Mouse (Mus musculus) MN1 (cell line): ENCODE measurements around the gene Sema3d.
A peak's percentile ranks its signal among the peaks of the same experiment; 100 is the strongest.

Experiments used
- DNase-seq: peaks from one replicate; pipeline ENCODE4 v3.0.0-alpha.2; 2016; ENCODE audit warnings: low spot score

Sema3d gene

GRCm38 (mm10) chr5:12499791-12500504 lies 116.8 kb downstream of the Sema3d start:
- no peak for DNase-seq

DNA sequence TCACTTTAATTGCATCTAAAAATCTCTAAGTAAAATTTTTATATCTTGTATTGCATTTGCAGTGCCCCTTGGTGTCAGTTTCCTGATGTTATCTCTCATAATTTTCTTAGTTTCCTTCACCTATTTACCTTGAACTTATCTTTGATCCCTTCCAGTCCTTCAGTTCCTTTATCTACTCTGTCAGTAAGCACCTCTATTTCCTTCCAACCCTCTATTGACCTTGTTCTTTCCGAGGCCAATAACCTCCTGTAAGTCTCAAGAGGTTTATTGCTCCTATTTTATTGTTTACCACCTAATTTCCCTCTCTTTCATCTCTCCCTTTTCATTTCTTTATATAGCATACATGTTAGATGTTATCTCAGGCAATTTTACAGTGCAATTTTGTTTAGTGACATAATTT lies 129.3 kb downstream of the Sema3d start:
- no peak for DNase-seq

GRCm38 (mm10) chr5:12515283-12515682 lies 132.1 kb downstream of the Sema3d start:
- no peak for DNase-seq

- DNase-seq: no peak
Observed at GRCm38 (mm10) chr5:12525235-12525767, 142.1 kb downstream of the Sema3d start.

GRCm38 (mm10) chr5:12528596-12528995 lies 145.4 kb downstream of the Sema3d start:
- DNase-seq: no peak

DNA sequence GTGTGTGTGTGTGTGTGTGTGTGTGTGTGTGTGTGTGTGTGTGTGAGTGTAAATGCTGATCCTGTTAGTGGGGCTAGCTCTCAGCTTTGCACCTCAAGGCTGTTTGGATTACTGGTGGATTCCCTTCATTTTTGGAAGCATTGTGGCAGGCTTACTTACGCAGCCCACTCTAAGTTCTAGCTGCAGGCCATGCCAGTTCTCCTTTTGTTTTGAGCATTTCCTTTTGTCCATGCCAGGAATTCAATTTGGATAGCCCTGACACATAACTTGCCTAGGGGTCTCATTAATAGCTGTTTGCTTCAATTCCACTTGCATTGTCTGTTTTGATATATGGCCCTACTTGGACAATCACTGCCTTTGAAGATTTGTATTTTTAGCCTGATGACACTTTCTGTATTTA lies 146.6 kb downstream of the Sema3d start:
- no peak for DNase-seq

DNA sequence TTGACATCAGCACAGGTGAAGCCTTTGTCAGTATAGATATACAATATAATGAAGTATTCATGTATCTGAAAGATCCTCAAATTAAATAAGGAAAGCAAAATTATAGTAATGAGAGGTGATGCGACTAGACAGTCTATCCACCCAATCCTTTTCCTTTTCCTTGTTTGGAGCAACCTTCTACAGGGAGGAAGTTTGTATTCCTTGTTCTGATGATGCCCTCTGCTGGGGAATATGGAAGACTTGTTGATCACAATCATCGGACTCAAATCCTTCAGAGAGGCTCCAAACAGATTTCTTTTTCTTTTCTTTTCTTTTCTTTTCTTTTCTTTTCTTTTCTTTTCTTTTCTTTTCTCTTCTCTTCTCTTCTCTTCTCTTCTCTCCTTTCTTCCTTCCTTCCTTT lies 158.1 kb downstream of the Sema3d start:
- peak; percentile 14 for DNase-seq

- peak; percentile 16 for DNase-seq
Observed at GRCm38 (mm10) chr5:12549046-12549669, 166.0 kb downstream of the Sema3d start.

DNA sequence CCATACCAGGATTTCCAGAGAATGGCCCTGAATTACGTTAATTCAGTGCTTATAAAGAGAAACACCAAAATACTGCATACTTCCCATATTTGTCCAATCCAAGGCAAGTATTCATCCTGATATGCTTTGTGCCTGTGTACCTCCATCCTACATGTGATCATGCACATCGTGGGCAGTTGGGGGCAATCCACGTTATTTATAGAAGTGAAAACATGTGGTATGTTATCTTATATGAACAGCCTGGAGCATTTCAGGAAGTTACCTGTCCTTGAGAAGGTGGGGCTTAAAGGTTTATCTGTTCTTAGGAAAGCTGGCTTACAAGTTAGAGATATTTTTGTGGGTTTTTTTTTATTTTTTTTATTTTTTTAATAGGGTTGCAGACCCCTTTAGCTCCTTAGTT lies 172.2 kb downstream of the Sema3d start:
- no peak for DNase-seq

- DNase-seq: peak; percentile 17
Observed at GRCm38 (mm10) chr5:12557889-12558288, 174.7 kb downstream of the Sema3d start.

GRCm38 (mm10) chr5:12561740-12562139 lies 178.6 kb downstream of the Sema3d start:
- DNase-seq: no peak

DNA sequence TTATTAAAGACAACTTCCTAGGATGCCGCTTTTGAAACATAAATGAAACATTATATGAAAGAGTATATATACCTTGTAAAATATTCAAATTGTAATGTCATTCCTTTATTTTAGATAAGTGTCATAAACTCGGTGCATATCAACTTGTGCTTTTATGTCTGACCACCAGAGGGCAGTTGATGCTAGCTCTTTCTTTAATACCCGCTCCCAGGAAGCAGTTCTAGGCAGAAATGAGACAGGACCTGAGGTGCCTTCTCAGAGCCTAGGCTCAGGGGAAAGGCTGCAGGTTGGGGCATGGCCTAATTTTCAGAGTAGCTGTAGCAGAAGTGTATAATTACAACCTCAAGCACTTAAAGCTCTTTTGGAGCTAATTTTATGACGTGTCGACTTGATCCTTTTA lies 179.0 kb downstream of the Sema3d start:
- peak; percentile 56 for DNase-seq

DNA sequence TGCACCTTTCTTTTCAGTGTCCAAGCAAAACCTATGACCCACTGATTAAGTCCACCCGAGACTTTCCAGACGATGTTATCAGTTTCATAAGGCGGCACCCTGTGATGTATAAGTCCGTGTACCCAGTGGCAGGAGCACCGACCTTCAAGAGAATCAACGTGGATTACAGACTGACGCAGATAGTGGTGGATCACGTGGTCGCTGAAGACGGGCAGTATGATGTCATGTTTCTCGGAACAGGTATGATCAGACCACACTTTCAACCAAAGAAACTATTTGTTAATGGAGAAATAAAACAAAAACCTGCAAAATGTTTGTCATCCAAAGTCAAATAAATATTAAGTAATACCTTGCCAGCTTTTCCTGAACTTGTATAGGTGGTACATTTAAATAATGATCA lies 179.9 kb downstream of the Sema3d start:
- no peak for DNase-seq

DNA sequence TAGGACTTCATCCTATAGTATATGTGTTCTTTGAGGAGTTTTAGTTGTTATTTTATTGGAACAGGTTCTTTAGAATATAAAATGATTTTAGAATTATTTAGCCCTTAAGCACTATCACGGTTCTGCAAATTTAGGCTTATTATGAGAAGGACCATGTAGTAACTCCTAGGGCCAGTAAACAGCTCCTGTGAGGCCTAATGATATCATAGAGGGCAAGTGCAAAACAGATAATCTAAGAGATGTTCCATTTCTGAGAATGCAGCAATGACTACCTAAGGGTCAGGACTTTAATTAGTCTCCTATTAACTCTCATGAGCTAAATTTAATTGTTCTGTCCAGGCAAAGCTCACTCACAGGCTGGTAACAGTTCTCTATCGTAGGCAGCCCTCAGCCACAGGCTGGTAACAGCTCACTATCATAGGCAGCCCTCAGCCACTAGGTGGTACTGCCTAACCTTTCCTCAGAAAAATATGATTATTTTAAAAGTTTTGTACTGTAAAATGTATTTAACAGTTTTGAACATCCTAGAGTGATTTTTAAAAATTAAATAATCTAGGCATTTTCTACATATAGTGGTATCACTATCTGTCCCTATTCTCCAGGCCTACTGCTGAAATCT lies 181.5 kb downstream of the Sema3d start:
- DNase-seq: peak; percentile 13

- no peak for DNase-seq
Observed at GRCm38 (mm10) chr5:12566568-12566967, 183.4 kb downstream of the Sema3d start.

GRCm38 (mm10) chr5:12574551-12574950 lies 191.4 kb downstream of the Sema3d start:
- no peak for DNase-seq

DNA sequence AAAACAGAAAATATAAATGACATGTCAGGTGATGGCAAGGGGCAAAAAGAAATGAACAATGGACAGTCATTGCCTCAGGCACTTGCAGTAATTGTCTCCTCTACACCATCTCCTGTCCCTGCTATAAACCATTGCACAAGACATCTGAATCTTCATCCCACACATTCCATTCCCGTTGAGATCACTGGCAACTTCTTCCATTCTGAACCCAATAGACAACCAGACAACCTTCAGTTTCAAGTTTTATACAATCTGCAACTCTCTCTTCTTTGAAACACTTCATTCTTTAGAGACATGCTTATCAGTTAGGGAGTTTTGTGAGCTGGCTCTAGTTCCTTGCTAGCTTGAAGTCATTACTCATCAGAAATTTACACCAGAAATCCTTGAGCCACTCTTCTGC lies 192.1 kb downstream of the Sema3d start:
- no peak for DNase-seq

DNA sequence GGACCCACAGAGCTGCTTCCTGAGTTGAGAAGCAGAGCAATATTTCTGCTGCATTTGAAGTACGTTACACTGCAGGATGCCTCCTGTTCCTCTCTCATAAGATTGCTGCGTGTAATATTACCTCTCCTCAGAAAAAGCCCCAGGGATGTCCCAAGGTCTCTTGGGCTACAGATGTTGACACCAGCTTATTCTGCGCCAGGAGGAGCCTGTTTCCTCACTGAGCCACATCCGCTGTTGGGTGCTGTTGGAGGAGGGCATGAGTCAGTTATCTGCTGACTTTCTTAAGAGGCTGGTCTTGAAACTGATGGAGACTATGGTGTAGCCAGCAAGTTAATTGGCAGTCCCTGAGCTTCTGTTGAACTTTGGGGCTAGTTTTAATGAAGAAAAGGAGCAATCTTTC lies 196.6 kb downstream of the Sema3d start:
- no peak for DNase-seq

DNA sequence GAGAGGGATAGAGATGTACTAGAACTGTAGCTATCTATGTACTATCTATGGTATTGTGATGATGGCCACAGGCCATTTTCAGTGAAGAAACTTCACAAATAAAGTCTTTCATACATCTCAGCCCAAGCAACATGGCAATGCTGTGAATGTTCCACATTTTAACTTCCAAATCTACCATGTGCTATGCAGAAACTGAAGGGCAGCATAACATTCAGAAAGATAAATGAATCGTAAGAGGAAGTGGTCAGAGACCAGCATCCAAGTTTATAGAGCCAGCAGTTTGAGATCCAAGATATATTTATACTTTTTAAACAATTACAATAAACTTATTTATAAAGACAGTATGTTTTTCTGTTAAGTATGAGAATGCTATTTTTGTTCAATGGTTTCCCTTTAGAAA lies 199.4 kb downstream of the Sema3d start:
- DNase-seq: no peak

- DNase-seq: no peak
Observed at GRCm38 (mm10) chr5:12583293-12583834, 200.2 kb downstream of the Sema3d start.

DNA sequence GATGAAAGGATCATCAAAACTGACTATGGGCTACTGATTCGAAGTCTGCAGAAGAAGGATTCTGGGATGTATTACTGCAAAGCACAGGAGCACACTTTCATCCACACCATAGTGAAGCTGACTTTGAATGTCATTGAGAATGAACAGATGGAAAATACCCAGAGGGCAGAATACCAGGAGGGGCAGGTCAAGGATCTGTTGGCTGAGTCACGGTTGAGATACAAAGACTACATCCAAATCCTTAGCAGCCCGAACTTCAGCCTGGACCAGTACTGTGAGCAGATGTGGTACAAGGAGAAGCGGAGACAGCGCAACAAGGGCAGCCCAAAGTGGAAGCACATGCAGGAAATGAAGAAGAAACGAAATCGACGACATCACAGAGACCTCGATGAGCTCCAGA lies 201.7 kb downstream of the Sema3d start:
- no peak for DNase-seq

- no peak for DNase-seq
Observed at GRCm38 (mm10) chr5:12634227-12634980, 251.2 kb downstream of the Sema3d start.
